Mouse (Mus musculus): ENCODE measurements around the gene Plekhs1. TPM values are rescaled to one million over a fixed set of nuclear protein-coding genes. Genes with fewer than 3 reads are reported as not detected.

Plekhs1 gene
- 0.77 and 0.90 TPM in 2 replicates for polyA plus RNA-seq (2015; fragmentation: Nextera tagmentation; extraction: Ambion mirVana)

- 55% methylated on average over 10 of the region's 10 CpGs for WGBS
These were observed at the start of gene Plekhs1 for GRCm38 (mm10) chr19:56461522-56462101. Gene Plekhs1, plus strand, starts transcription at chr19:56461640.

GRCm38 (mm10) chr19:56418404-56418803 is 43.0 kb upstream of the Plekhs1 start:
- Histone ChIP-seq H3K4me1 (ENCODE audit: insufficient read depth, low read length) (peaks cover 5% of the 10 kb centered on the region), H3K9ac (replicated peaks; ENCODE audit: low read length) (no peak overlapping the region), H3K27me3 (ENCODE audit: insufficient read depth, low read length) (no peaks in the 10 kb centered on the region), H3K36me3 (ENCODE audit: insufficient read depth, low read length) (no peaks in the 10 kb centered on the region), H3K27ac (ENCODE audit: low read length) (no peak overlapping the region), H3K4me2 (replicated peaks; ENCODE audit: low read depth, low read length) (no peak overlapping the region), H3K9me3 (ENCODE audit: low read length) (no peaks in the 10 kb centered on the region), H3K4me3 (ENCODE audit: low read length) (no peak overlapping the region)
- ATAC-seq (ENCODE audit: low FRiP score, low TSS enrichment): no peak
- WGBS: 81% methylated on average over 4 of the region's 4 CpGs

More at GRCm38 (mm10) chr19:56461522-56462101, at the start of gene Plekhs1:
- ATAC-seq (ENCODE audit: low FRiP score, low TSS enrichment): no peak
- Histone ChIP-seq H3K9ac (replicated peaks; ENCODE audit: low read length) (no peak within 1 kb of the TSS), H3K4me1 (ENCODE audit: insufficient read depth, low read length) (no peaks in the 10 kb centered on the region), H3K4me3 (ENCODE audit: low read length) (no peak within 1 kb of the TSS), H3K27me3 (ENCODE audit: insufficient read depth, low read length) (no peaks in the 10 kb centered on the region), H3K4me2 (replicated peaks; ENCODE audit: low read depth, low read length) (no peak within 1 kb of the TSS), H3K27ac (ENCODE audit: low read length) (no peak within 1 kb of the TSS), H3K36me3 (ENCODE audit: insufficient read depth, low read length) (no peaks in the 10 kb centered on the region), H3K9me3 (ENCODE audit: low read length) (no peaks in the 10 kb centered on the region)

- no peak overlapping the region for H3K4me2 ChIP-seq (replicated peaks; ENCODE audit: low read depth, low read length)
- H3K4me3 ChIP-seq (ENCODE audit: low read length): no peak overlapping the region
- H3K27me3 ChIP-seq (ENCODE audit: insufficient read depth, low read length): no peaks in the 10 kb centered on the region
- no peak overlapping the region for H3K9ac ChIP-seq (replicated peaks; ENCODE audit: low read length)
- peaks cover 10% of the 10 kb centered on the region for H3K4me1 ChIP-seq (ENCODE audit: insufficient read depth, low read length)
- H3K36me3 ChIP-seq (ENCODE audit: insufficient read depth, low read length): no peaks in the 10 kb centered on the region
- no peaks in the 10 kb centered on the region for H3K9me3 ChIP-seq (ENCODE audit: low read length)
- H3K27ac ChIP-seq (ENCODE audit: low read length): no peak overlapping the region
- 50% methylated on average over 9 of the region's 9 CpGs for WGBS
- no peak for ATAC-seq (ENCODE audit: low FRiP score, low TSS enrichment)
These were observed 42.0 kb upstream of the Plekhs1 start for GRCm38 (mm10) chr19:56419452-56419851.

- Histone ChIP-seq H3K36me3 (ENCODE audit: insufficient read depth, low read length) (no peaks in the 10 kb centered on the region; the same call in 1 of the 2 replicates), H3K27me3 (ENCODE audit: insufficient read depth, low read length) (no peaks in the 10 kb centered on the region), H3K9me3 (ENCODE audit: low read length) (no peaks in the 10 kb centered on the region), H3K4me2 (replicated peaks; ENCODE audit: low read depth, low read length) (no peak overlapping the region), H3K27ac (ENCODE audit: low read length) (no peak overlapping the region), H3K4me1 (ENCODE audit: insufficient read depth, low read length) (peaks cover 10% of the 10 kb centered on the region), H3K9ac (replicated peaks; ENCODE audit: low read length) (no peak overlapping the region), H3K4me3 (ENCODE audit: low read length) (no peak overlapping the region)
- ATAC-seq (ENCODE audit: low FRiP score, low TSS enrichment): no peak
- WGBS: 87% methylated on average over 3 of the region's 3 CpGs
These were observed 41.1 kb upstream of the Plekhs1 start for GRCm38 (mm10) chr19:56420345-56420744.

GRCm38 (mm10) chr19:56422476-56423338 is 38.7 kb upstream of the Plekhs1 start:
- peak; percentile 61 for ATAC-seq (ENCODE audit: low FRiP score, low TSS enrichment)

GRCm38 (mm10) chr19:56423370-56423769 is 38.1 kb upstream of the Plekhs1 start:
- peaks cover 10% of the 10 kb centered on the region for H3K4me1 ChIP-seq (ENCODE audit: insufficient read depth, low read length)
- 49% methylated on average over 12 of the region's 12 CpGs for WGBS
- no peak overlapping the region for H3K9ac ChIP-seq (replicated peaks; ENCODE audit: low read length)
- no peak overlapping the region for H3K27ac ChIP-seq (ENCODE audit: low read length)
- 0 out of 2 replicates have a peak overlapping the region, but pooled peaks have one; percentile 3 for H3K4me2 ChIP-seq (replicated peaks; ENCODE audit: low read depth, low read length)
- H3K9me3 ChIP-seq (ENCODE audit: low read length): no peaks in the 10 kb centered on the region
- no peak for ATAC-seq (ENCODE audit: low FRiP score, low TSS enrichment)
- no peaks in the 10 kb centered on the region for H3K27me3 ChIP-seq (ENCODE audit: insufficient read depth, low read length)
- H3K36me3 ChIP-seq (ENCODE audit: insufficient read depth, low read length): no peaks in the 10 kb centered on the region; the same call in 1 of the 2 replicates
- H3K4me3 ChIP-seq (ENCODE audit: low read length): no peak overlapping the region

More at GRCm38 (mm10) chr19:56422476-56423338, 38.7 kb upstream of the Plekhs1 start:
- no peaks in the 10 kb centered on the region; the same call in 1 of the 2 replicates for H3K36me3 ChIP-seq (ENCODE audit: insufficient read depth, low read length)
- H3K9ac ChIP-seq (replicated peaks; ENCODE audit: low read length): no peak overlapping the region
- peaks cover 10% of the 10 kb centered on the region for H3K4me1 ChIP-seq (ENCODE audit: insufficient read depth, low read length)
- H3K4me2 ChIP-seq (replicated peaks; ENCODE audit: low read depth, low read length): 0 out of 2 replicates have a peak overlapping the region, but pooled peaks have one; percentile 3
- no peaks in the 10 kb centered on the region for H3K27me3 ChIP-seq (ENCODE audit: insufficient read depth, low read length)
- 17% methylated on average over 14 of the region's 14 CpGs for WGBS
- H3K4me3 ChIP-seq (ENCODE audit: low read length): no peak overlapping the region
- no peaks in the 10 kb centered on the region for H3K9me3 ChIP-seq (ENCODE audit: low read length)
- no peak overlapping the region for H3K27ac ChIP-seq (ENCODE audit: low read length)

- Histone ChIP-seq H3K36me3 (ENCODE audit: insufficient read depth, low read length) (no peaks in the 10 kb centered on the region; the same call in 1 of the 2 replicates), H3K27ac (ENCODE audit: low read length) (0 out of 2 replicates have a peak overlapping the region, but pooled peaks have one; percentile 8), H3K4me3 (ENCODE audit: low read length) (no peak overlapping the region), H3K9me3 (ENCODE audit: low read length) (no peaks in the 10 kb centered on the region), H3K4me1 (ENCODE audit: insufficient read depth, low read length) (peaks cover 10% of the 10 kb centered on the region), H3K27me3 (ENCODE audit: insufficient read depth, low read length) (no peaks in the 10 kb centered on the region), H3K4me2 (replicated peaks; ENCODE audit: low read depth, low read length) (no peak overlapping the region), H3K9ac (replicated peaks; ENCODE audit: low read length) (no peak overlapping the region)
- 80% methylated on average over 17 of the region's 17 CpGs for WGBS
- no peak; the same call in 1 of the 2 replicates for ATAC-seq (ENCODE audit: low FRiP score, low TSS enrichment)
These were observed 36.6 kb upstream of the Plekhs1 start for GRCm38 (mm10) chr19:56424606-56425395.

- Histone ChIP-seq H3K27ac (ENCODE audit: low read length) (no peak overlapping the region), H3K4me3 (ENCODE audit: low read length) (no peak overlapping the region), H3K9me3 (ENCODE audit: low read length) (no peaks in the 10 kb centered on the region), H3K4me1 (ENCODE audit: insufficient read depth, low read length) (peaks cover 10% of the 10 kb centered on the region), H3K36me3 (ENCODE audit: insufficient read depth, low read length) (no peaks in the 10 kb centered on the region; the same call in 1 of the 2 replicates), H3K9ac (replicated peaks; ENCODE audit: low read length) (no peak overlapping the region), H3K4me2 (replicated peaks; ENCODE audit: low read depth, low read length) (no peak overlapping the region), H3K27me3 (ENCODE audit: insufficient read depth, low read length) (no peaks in the 10 kb centered on the region)
- no peak for ATAC-seq (ENCODE audit: low FRiP score, low TSS enrichment)
- WGBS: 80% methylated on average over 9 of the region's 9 CpGs
These were observed 35.9 kb upstream of the Plekhs1 start for GRCm38 (mm10) chr19:56425492-56425891.

GRCm38 (mm10) chr19:56430369-56430768 is 31.1 kb upstream of the Plekhs1 start:
- Histone ChIP-seq H3K36me3 (ENCODE audit: insufficient read depth, low read length) (0 out of 2 replicates have a peak, but pooled peaks cover 6% of the 10 kb centered on the region), H3K27ac (ENCODE audit: low read length) (no peak overlapping the region), H3K4me2 (replicated peaks; ENCODE audit: low read depth, low read length) (no peak overlapping the region), H3K4me3 (ENCODE audit: low read length) (no peak overlapping the region), H3K9ac (replicated peaks; ENCODE audit: low read length) (no peak overlapping the region), H3K9me3 (ENCODE audit: low read length) (no peaks in the 10 kb centered on the region), H3K27me3 (ENCODE audit: insufficient read depth, low read length) (no peaks in the 10 kb centered on the region), H3K4me1 (ENCODE audit: insufficient read depth, low read length) (peaks cover 7% of the 10 kb centered on the region; the same call in 1 of the 2 replicates)
- 60% methylated on average over 8 of the region's 8 CpGs for WGBS
- ATAC-seq (ENCODE audit: low FRiP score, low TSS enrichment): no peak
